Mouse (Mus musculus) neural tube, embryonic 13.5 days (tissue): Measurements from ENCODE around the gene Nol12. TPM values are rescaled to one million over a fixed set of nuclear protein-coding genes. Genes with fewer than 3 reads are reported as not detected.

Experiments
- ATAC-seq: fragments of 200-750 bp; cut with Nextera tagmentation; 2 replicates; pipeline ENCODE4 v1.8.0; 2017; ENCODE audit warnings: low read depth, mild to moderate bottlenecking, moderate TSS enrichment, moderate library complexity
- H3K27ac ChIP-seq: fragments of 300-500 bp; sonication (generic); replicated peaks from 2 replicates; pipeline ENCODE4 v1.5.1; 2015; ENCODE audit warnings: moderate library complexity, mild to moderate bottlenecking, inconsistent platforms
- H3K27me3 ChIP-seq: fragments of 300-500 bp; sonication (generic); 2 replicates; pipeline ENCODE4 v1.6.1; 2015; ENCODE audit warnings: mild to moderate bottlenecking, inconsistent platforms
- H3K36me3 ChIP-seq: fragments of 300-500 bp; sonication (generic); 2 replicates; pipeline ENCODE4 v1.6.1; 2015; ENCODE audit warnings: mild to moderate bottlenecking, inconsistent platforms
- H3K4me1 ChIP-seq: fragments of 300-500 bp; sonication (generic); replicated peaks from 2 replicates; pipeline ENCODE4 v1.6.1; 2015; ENCODE audit warnings: inconsistent platforms
- H3K4me2 ChIP-seq: fragments of 300-500 bp; sonication (generic); 2 replicates; pipeline ENCODE4 v1.6.1; 2015; ENCODE audit warnings: inconsistent platforms, mild to moderate bottlenecking, moderate library complexity
- H3K4me3 ChIP-seq: fragments of 300-500 bp; sonication (generic); 2 replicates; pipeline ENCODE4 v1.5.1; 2015; ENCODE audit warnings: mild to moderate bottlenecking, inconsistent platforms
- H3K9ac ChIP-seq: fragments of 300-500 bp; sonication (generic); 2 replicates; pipeline ENCODE4 v1.6.1; 2015; ENCODE audit warnings: moderate library complexity, mild to moderate bottlenecking, inconsistent platforms
- H3K9me3 ChIP-seq: fragments of 300-500 bp; sonication (generic); 2 replicates; pipeline ENCODE4 v1.6.1; 2016; ENCODE audit warnings: inconsistent platforms
- WGBS: fragments of 180-500 bp; shearing (Covaris S2); methylation state at CpG from one replicate; pipeline ENCODE4 v1.1.7; 2015; 5-methylcytosine and 5-hydroxymethylcytosine counted together
- microRNA-seq: library from miRNA; unstranded; fragments of <30 nt; microRNA quantifications from one replicate; pipeline ENCODE4, GENCODE M21; 2016
- polyA plus RNA-seq: library from polyadenylated mRNA; unstranded; fragments of >200 nt; fragmentation: Nextera tagmentation; extraction: Ambion mirVana; gene quantifications from 2 replicates; pipeline ENCODE4 v1.2.1, GENCODE M21; 2015

Gene Nol12
- polyA plus RNA-seq, 1 experiment from 2014 or later: 57.1 TPM

GRCm38 (mm10) chr15:78986536-78987220, 51.9 kb downstream of the Nol12 start:
- 82% methylated on average over 11 of the region's 11 CpGs for WGBS
- Histone ChIP-seq H3K4me3 (no peak overlapping the region), H3K36me3 (peaks cover 25% of the 10 kb centered on the region), H3K27ac (no peak overlapping the region), H3K27me3 (no peaks in the 10 kb centered on the region; the same call in 1 of the 2 replicates), H3K9ac (no peak overlapping the region), H3K4me2 (no peak overlapping the region), H3K9me3 (no peaks in the 10 kb centered on the region), H3K4me1 (peaks cover 59% of the 10 kb centered on the region)
- ATAC-seq: no peak

GRCm38 (mm10) chr15:78988499-78988971, 53.8 kb downstream of the Nol12 start:
- H3K27ac ChIP-seq: peak overlapping the region; percentile 59
- peaks cover 44% of the 10 kb centered on the region for H3K36me3 ChIP-seq
- no peak overlapping the region for H3K4me3 ChIP-seq
- H3K4me1 ChIP-seq: peaks cover 45% of the 10 kb centered on the region
- no peaks in the 10 kb centered on the region for H3K9me3 ChIP-seq
- ATAC-seq: peak; percentile 81
- H3K27me3 ChIP-seq: no peaks in the 10 kb centered on the region
- H3K4me2 ChIP-seq: no peak overlapping the region
- H3K9ac ChIP-seq: no peak overlapping the region
- WGBS: 42% methylated on average over 14 of the region's 14 CpGs

DNA sequence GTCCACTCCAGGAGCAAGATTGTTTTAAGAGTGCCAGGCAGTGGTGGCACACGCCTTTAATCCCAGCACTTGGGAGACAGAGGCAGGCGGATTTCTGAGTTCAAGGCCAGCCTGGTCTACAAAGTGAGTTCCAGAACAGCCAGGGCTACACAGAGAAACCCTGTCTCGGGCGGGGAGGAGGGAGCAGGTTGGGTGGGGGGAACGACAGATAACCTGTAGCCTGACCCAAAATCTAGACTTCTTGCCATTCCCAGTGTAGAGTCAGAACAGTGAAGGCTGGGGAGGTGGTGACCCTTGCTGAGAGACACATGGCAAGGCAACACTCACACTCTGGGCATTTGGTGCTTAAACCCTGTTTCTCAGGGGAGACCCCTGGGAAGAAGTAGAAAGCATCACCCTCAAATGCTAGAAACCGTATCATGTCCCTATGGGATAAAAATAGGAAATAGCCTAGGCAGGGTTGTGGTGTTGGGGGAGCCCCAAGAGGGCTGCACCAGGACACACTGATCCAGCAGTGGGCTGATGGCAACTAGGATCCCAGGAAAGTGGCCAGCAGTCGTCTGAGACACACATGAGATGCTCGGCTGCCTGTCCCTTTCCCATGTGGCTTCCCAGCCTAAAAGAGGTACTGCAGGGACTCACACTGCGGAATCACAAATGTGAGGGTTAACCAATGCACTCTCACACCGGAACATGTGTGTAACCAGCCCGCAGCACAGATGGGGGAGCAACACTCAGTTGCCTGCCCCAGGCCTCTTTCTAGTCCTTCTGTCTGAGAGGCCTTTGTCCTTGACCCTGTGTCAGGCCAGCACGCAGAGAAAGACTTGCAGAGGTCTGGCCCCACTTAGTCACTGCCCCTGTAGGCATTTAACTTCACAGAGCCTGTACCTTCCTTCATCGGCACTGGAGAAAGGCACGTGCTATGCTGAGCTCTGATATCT, 54.7 kb downstream of the Nol12 start:
- Histone ChIP-seq H3K4me1 (peaks cover 36% of the 10 kb centered on the region), H3K4me3 (no peak overlapping the region), H3K9ac (no peak overlapping the region), H3K9me3 (no peaks in the 10 kb centered on the region), H3K27me3 (no peaks in the 10 kb centered on the region), H3K36me3 (peaks cover 53% of the 10 kb centered on the region), H3K4me2 (no peak overlapping the region), H3K27ac (peak overlapping the region; percentile 59; the same call in 1 of the 2 replicates)
- ATAC-seq: no peak
- WGBS: 84% methylated on average over 14 of the region's 14 CpGs

GRCm38 (mm10) chr15:78990093-78990463, 55.3 kb downstream of the Nol12 start:
- peaks cover 59% of the 10 kb centered on the region for H3K36me3 ChIP-seq
- WGBS: 97% methylated on average over 9 of the region's 9 CpGs
- H3K4me3 ChIP-seq: no peak overlapping the region
- no peaks in the 10 kb centered on the region for H3K27me3 ChIP-seq
- H3K9me3 ChIP-seq: no peaks in the 10 kb centered on the region
- H3K27ac ChIP-seq: no peak overlapping the region
- ATAC-seq: no peak
- H3K4me2 ChIP-seq: no peak overlapping the region
- peaks cover 30% of the 10 kb centered on the region for H3K4me1 ChIP-seq
- no peak overlapping the region for H3K9ac ChIP-seq

DNA sequence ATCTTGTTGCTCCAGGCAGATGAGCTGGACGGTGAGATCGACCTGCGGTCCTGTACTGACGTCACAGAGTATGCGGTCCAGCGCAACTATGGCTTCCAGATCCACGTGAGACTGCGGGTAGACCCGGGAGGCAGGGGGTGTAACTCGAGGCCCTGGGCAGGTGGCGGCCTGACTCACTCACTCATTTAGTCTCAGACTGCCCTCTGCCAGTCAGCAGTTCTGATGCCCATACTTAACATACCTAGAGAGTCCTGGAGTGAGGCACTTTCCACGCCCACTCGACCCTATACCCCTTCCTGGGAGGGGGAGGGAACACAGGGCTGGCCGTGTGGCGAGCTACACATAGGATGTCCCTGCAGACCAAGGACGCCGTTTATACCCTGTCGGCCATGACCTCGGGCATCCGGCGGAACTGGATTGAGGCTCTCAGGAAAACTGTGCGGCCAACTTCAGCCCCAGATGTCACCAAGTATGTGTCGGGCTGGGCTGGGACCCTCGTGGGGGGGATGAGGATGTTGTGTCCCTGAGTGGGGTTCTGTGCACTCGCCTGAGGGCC, 56.3 kb downstream of the Nol12 start:
- Histone ChIP-seq H3K4me3 (no peak overlapping the region), H3K9me3 (no peaks in the 10 kb centered on the region), H3K36me3 (peaks cover 69% of the 10 kb centered on the region), H3K27ac (no peak overlapping the region), H3K9ac (no peak overlapping the region), H3K4me1 (peaks cover 28% of the 10 kb centered on the region), H3K4me2 (no peak overlapping the region), H3K27me3 (no peaks in the 10 kb centered on the region)
- WGBS: 94% methylated on average over 25 of the region's 25 CpGs
- no peak for ATAC-seq

DNA sequence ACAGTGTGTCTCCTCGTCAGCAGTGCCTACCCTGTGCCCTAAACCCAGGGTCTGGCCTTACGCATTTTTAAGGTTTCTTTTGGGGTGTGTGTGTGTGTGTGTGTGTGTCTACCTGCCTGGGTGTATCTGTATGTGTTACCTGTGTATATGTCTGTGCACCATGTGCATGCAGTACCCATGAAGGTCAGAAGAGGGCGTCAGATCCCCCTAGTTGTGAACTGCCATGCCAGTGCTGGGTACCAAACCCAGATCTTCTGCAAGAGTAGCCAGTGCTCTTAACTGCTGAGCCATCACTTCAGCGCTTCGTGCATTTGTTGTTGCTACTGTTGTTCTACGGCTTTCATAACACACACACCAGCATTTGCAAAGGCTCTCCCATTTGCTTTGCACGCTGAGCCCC, 57.5 kb downstream of the Nol12 start:
- Histone ChIP-seq H3K36me3 (peaks cover 77% of the 10 kb centered on the region), H3K27ac (no peak overlapping the region), H3K27me3 (no peaks in the 10 kb centered on the region), H3K4me1 (peaks cover 16% of the 10 kb centered on the region), H3K4me3 (no peak overlapping the region), H3K9ac (no peak overlapping the region), H3K4me2 (no peak overlapping the region), H3K9me3 (no peaks in the 10 kb centered on the region)
- ATAC-seq: no peak
- 93% methylated on average over 7 of the region's 7 CpGs for WGBS

DNA sequence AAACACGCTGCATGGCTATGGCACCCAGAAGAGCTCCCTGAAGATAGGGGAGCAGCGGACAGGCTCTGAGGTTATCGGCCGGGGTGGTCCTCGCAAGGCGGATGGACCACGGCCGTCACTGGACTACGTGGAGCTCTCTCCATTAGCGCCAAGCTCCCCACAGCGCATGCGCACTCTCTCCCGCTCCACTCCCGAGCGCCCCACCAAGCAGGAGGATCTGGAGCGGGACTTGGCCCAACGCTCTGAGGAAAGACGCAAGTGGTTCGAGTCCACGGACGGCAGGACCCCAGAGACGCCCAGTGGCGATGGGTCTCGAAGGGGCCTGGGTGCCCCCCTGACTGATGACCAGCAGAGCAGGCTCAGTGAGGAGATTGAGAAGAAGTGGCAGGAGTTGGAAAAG, 58.2 kb downstream of the Nol12 start:
- Histone ChIP-seq H3K4me3 (no peak overlapping the region), H3K9me3 (no peaks in the 10 kb centered on the region), H3K27ac (no peak overlapping the region), H3K4me1 (peaks cover 10% of the 10 kb centered on the region), H3K36me3 (peaks cover 77% of the 10 kb centered on the region), H3K9ac (no peak overlapping the region), H3K4me2 (no peak overlapping the region), H3K27me3 (no peaks in the 10 kb centered on the region)
- 96% methylated on average over 24 of the region's 24 CpGs for WGBS
- no peak for ATAC-seq

Small RNAs within 50 kb of the gene (microRNA-seq; reads per million reads assigned to microRNA genes)
- gene Mir6955: not detected

Other genes with a start within 250 kb of the Nol12 start
- gene Elfn2, start 216.2 kb upstream of the Nol12 start, polyA plus RNA-seq: 5.5 and 6.0 TPM in 2 replicates
- 34.2 and 34.4 TPM in 2 replicates for gene Mfng, start 161.5 kb upstream of the Nol12 start, polyA plus RNA-seq
- 1.7 and 2.0 TPM in 2 replicates for gene Card10, start 131.9 kb upstream of the Nol12 start, polyA plus RNA-seq
- gene Cdc42ep1, start 92.3 kb upstream of the Nol12 start, polyA plus RNA-seq: 11.5 and 13.7 TPM in 2 replicates
- gene Lgals2, start 79.4 kb upstream of the Nol12 start, polyA plus RNA-seq: not detected in 2 replicates
- gene Gga1, start 57.7 kb upstream of the Nol12 start, polyA plus RNA-seq: 44.0 and 51.0 TPM in 2 replicates
- gene Gm49510, start 35.3 kb upstream of the Nol12 start, polyA plus RNA-seq: 0.37 TPM in 1 of 2 replicates, not detected in the other
- 6.2 and 6.8 TPM in 2 replicates for gene Sh3bp1, start 35.2 kb upstream of the Nol12 start, polyA plus RNA-seq
- 46.3 and 53.6 TPM in 2 replicates for gene Pdxp, start 21.0 kb upstream of the Nol12 start, polyA plus RNA-seq
- 273 and 356 TPM in 2 replicates for gene Lgals1, start 8.2 kb upstream of the Nol12 start, polyA plus RNA-seq
- gene Triobp, start 12.8 kb downstream of the Nol12 start, polyA plus RNA-seq: 33.4 and 40.1 TPM in 2 replicates
- 275 and 287 TPM in 2 replicates for gene H1f0, start 93.5 kb downstream of the Nol12 start, polyA plus RNA-seq
- not detected in 2 replicates for gene Galr3, start 107.0 kb downstream of the Nol12 start, polyA plus RNA-seq
- gene Ankrd54, start 128.0 kb downstream of the Nol12 start, polyA plus RNA-seq: 46.5 and 52.9 TPM in 2 replicates
- gene Eif3l, start 140.2 kb downstream of the Nol12 start, polyA plus RNA-seq: 185 and 196 TPM in 2 replicates
- 10.4 and 11.2 TPM in 2 replicates for gene Micall1, start 174.0 kb downstream of the Nol12 start, polyA plus RNA-seq
- gene Polr2f, start 206.1 kb downstream of the Nol12 start, polyA plus RNA-seq: 259 and 278 TPM in 2 replicates
- gene 1700088E04Rik, start 206.3 kb downstream of the Nol12 start, polyA plus RNA-seq: 12.4 and 13.1 TPM in 2 replicates
- 20.4 and 23.5 TPM in 2 replicates for gene Sox10, start 230.3 kb downstream of the Nol12 start, polyA plus RNA-seq